Mouse (Mus musculus) stomach, embryonic 15.5 days (tissue): ENCODE measurements around the gene Col19a1. TPM values are rescaled to one million over a fixed set of nuclear protein-coding genes. Genes with fewer than 3 reads are reported as not detected.

Experiments
- ATAC-seq: fragments of 200-750 bp; cut with Nextera tagmentation; 2 replicates; pipeline ENCODE4 v1.8.0; 2017; ENCODE audit warnings: low read depth, moderate number of reproducible peaks, moderate TSS enrichment; ENCODE audit not compliant: insufficient read depth, low FRiP score
- H3K27ac ChIP-seq: fragments of 300-500 bp; sonication (generic); 2 replicates; pipeline ENCODE4 v1.5.1; 2015; ENCODE audit warnings: mild to moderate bottlenecking, inconsistent platforms
- H3K27me3 ChIP-seq: fragments of 300-500 bp; sonication (generic); replicated peaks from 2 replicates; pipeline ENCODE4 v1.6.1; 2015; ENCODE audit warnings: inconsistent platforms
- H3K36me3 ChIP-seq: fragments of 300-500 bp; sonication (generic); 2 replicates; pipeline ENCODE4 v1.6.1; 2015; ENCODE audit warnings: inconsistent platforms
- H3K4me1 ChIP-seq: fragments of 300-500 bp; sonication (generic); 2 replicates; pipeline ENCODE4 v1.6.1; 2015; ENCODE audit warnings: inconsistent platforms
- H3K4me2 ChIP-seq: fragments of 300-500 bp; sonication (generic); 2 replicates; pipeline ENCODE4 v1.6.1; 2015; ENCODE audit warnings: mild to moderate bottlenecking, inconsistent platforms
- H3K4me3 ChIP-seq: fragments of 300-500 bp; sonication (generic); replicated peaks from 2 replicates; pipeline ENCODE4 v1.5.1; 2015; ENCODE audit warnings: inconsistent platforms
- H3K9ac ChIP-seq: fragments of 300-500 bp; sonication (generic); 2 replicates; pipeline ENCODE4 v1.6.1; 2015; ENCODE audit warnings: inconsistent platforms
- H3K9me3 ChIP-seq: fragments of 300-500 bp; sonication (generic); 2 replicates; pipeline ENCODE4 v1.6.1; 2016; ENCODE audit warnings: inconsistent platforms
- WGBS: fragments of 180-500 bp; shearing (Covaris S2); methylation state at CpG from one replicate; pipeline ENCODE4 v1.1.7; 2015; 5-methylcytosine and 5-hydroxymethylcytosine counted together
- polyA plus RNA-seq: library from polyadenylated mRNA; unstranded; fragments of >200 nt; fragmentation: Nextera tagmentation; extraction: Ambion mirVana; gene quantifications from 2 replicates; pipeline ENCODE4 v1.2.1, GENCODE M21; 2015

Col19a1 gene
- polyA plus RNA-seq, 1 experiment from 2014 or later, result 3.5 TPM

DNA sequence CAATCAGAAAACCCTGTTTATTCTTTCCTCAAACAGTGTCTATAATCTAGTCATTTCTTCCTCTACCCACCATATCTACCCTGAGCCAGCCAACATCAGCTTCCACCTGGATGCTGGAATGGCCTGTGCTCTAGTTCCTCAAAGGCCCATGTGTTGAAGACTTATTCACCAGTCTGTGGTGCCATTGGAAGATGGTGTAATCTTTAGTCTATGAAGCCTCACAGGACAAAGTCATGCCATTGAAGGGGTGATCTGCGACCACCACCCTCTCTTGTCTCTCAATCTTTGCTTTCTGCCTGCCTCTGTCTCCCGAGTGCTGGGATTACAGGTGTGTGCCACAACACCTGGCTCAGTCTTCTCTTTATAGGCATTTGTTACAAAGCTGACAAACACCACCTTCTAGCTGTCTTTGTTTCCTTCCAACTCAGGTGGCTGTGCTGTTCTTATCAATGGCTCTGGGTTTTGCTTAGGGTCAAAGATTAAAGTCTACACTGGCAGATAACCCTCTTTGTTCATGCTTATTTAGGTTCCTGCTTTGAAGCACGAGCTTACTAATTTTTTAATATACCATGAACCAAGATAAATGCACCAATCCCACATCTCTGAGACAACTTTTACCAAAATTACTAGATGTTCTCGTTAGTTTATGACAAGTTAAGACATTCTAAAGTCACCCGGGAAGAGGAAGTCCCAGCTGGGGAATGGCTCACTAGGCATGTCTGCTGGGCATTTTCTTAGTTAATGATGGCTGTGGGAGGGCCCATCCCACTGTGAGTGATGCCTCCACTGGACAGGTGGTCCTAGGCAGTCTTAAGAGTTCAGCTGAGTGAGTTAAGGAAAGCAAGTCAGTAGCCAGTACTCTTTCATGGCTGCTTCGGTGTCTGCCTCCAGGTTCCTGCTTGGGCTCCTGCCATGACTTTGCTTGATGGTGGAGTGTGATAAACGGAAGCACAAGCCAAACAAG is 292.0 kb downstream of the Col19a1 start:
- Histone ChIP-seq H3K4me2 (no peak overlapping the region), H3K4me1 (no peaks in the 10 kb centered on the region), H3K4me3 (no peak overlapping the region), H3K27me3 (no peaks in the 10 kb centered on the region), H3K36me3 (no peaks in the 10 kb centered on the region), H3K27ac (no peak overlapping the region), H3K9me3 (no peaks in the 10 kb centered on the region), H3K9ac (no peak overlapping the region)
- 68% methylated on average over 7 of the region's 7 CpGs for WGBS
- no peak for ATAC-seq

GRCm38 (mm10) chr1:24292515-24292914 is 294.8 kb downstream of the Col19a1 start:
- Histone ChIP-seq H3K4me1 (no peaks in the 10 kb centered on the region), H3K9me3 (no peaks in the 10 kb centered on the region), H3K36me3 (no peaks in the 10 kb centered on the region), H3K4me3 (no peak overlapping the region), H3K4me2 (no peak overlapping the region), H3K9ac (no peak overlapping the region), H3K27ac (no peak overlapping the region), H3K27me3 (no peaks in the 10 kb centered on the region)
- 57% methylated on average over 2 of the region's 2 CpGs for WGBS
- ATAC-seq, result no peak

DNA sequence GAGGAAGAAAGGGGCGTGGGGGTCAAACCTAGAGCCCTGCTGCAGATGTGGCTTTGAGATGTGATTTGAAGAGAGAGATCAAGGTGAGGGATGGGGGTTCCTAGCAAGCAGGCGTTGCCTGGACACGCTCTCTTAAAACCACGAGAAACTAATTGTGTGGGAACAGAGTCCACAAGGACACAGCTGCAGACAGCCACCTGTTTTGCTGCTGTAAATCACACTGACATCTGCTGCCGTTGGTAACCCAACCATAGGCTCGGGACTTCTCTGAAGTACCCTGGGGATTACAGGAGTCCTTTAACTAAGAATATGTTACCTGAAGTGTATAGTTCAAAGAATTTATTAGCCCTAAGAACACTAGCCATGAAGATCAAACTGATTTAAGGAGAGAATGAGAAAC is 300.9 kb downstream of the Col19a1 start:
- H3K27me3 ChIP-seq, result no peaks in the 10 kb centered on the region
- H3K4me2 ChIP-seq, result no peak overlapping the region
- no peak overlapping the region for H3K27ac ChIP-seq
- no peak for ATAC-seq
- no peaks in the 10 kb centered on the region for H3K4me1 ChIP-seq
- no peaks in the 10 kb centered on the region for H3K36me3 ChIP-seq
- WGBS, result 33% methylated on average over 6 of the region's 6 CpGs
- H3K4me3 ChIP-seq, result no peak overlapping the region
- H3K9me3 ChIP-seq, result no peaks in the 10 kb centered on the region
- no peak overlapping the region for H3K9ac ChIP-seq

DNA sequence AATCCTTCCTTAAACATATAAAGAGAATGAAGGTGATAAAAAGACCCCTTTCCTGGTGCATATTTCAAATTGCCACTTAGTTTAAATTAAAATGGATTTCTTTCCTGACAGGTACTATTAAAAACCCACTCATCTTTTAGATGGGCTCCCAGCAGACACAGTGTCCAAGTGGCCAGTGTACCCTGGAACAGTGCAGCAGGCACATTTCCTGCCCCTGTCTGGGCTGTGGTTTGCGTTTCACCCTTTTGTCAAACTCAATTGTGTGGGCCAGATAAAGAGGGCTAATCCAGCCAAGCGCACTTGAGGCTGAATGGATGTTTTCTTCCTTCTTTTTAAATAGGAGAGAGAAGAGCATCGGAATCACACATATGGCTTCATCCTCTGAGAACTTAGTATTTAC is 320.2 kb downstream of the Col19a1 start:
- H3K4me1 ChIP-seq, result no peaks in the 10 kb centered on the region
- no peaks in the 10 kb centered on the region for H3K27me3 ChIP-seq
- no peak overlapping the region for H3K9ac ChIP-seq
- H3K36me3 ChIP-seq, result no peaks in the 10 kb centered on the region
- no peak for ATAC-seq
- no peak overlapping the region for H3K4me3 ChIP-seq
- WGBS, result 45% methylated on average over 3 of the region's 3 CpGs
- no peak overlapping the region for H3K4me2 ChIP-seq
- H3K9me3 ChIP-seq, result no peaks in the 10 kb centered on the region
- H3K27ac ChIP-seq, result no peak overlapping the region

DNA sequence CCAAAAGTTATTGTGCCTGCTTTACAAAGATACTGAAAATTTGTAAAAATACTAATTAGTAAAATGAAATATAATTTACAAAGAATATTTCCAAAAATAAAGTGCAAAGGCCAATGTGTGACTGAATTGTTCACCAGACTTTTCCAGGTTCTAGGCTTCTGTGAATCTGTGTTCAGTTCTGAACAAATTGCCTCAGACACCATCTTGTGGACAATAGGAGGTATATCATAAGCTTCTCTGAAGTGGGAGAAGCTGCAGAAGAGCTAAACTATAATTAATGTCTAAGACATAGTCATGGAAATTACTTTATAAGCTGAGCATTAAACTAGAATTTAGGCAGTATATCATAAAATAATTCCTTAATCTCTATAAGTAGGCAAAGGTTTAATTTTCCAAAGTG is 326.1 kb downstream of the Col19a1 start:
- Histone ChIP-seq H3K4me3 (no peak overlapping the region), H3K9ac (no peak overlapping the region), H3K36me3 (no peaks in the 10 kb centered on the region), H3K27ac (no peak overlapping the region), H3K27me3 (no peaks in the 10 kb centered on the region), H3K9me3 (no peaks in the 10 kb centered on the region), H3K4me1 (no peaks in the 10 kb centered on the region), H3K4me2 (no peak overlapping the region)
- no peak for ATAC-seq

DNA sequence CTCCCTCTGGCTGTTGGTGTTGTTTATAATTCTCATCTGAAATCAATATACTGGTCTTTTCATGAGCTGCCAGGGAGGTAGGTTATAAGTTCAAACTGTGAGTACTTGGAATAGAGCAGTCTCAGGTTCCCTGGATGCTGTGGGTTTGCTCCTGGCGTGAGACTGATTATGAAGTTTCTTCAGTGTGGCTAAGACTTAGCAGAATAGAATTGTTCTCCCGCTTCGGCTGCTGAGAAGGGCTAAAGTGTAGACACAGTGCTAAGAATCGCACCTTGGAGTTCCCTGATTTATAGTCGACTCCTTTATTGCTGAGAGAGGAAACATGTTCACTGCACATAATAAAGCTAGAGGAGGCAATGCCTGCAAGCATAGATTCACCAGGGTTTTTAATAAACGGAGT is 327.9 kb downstream of the Col19a1 start:
- Histone ChIP-seq H3K36me3 (no peaks in the 10 kb centered on the region), H3K27ac (no peak overlapping the region), H3K9me3 (no peaks in the 10 kb centered on the region), H3K9ac (no peak overlapping the region), H3K4me3 (no peak overlapping the region), H3K27me3 (no peaks in the 10 kb centered on the region), H3K4me2 (no peak overlapping the region), H3K4me1 (no peaks in the 10 kb centered on the region)
- WGBS, result 73% methylated on average over 6 of the region's 6 CpGs
- no peak for ATAC-seq

DNA sequence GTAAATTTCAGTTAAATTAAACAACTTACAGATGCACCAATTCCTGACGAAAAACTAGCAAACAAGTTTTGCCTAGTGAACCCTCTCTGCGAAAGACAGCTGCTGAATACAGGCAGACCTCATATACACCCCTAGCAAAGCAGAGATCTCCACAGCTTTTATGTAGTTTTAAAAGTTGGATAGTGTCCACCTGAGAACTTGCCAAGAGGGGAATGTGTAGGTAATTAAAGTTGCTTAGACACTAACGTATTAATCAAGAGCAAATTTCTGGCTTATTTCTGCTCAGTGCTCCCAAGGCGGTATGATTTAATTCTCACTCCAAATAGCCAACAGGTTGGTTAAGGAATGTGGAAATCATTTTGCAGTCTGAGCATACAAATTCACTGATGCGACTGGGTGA is 329.3 kb downstream of the Col19a1 start:
- 62% methylated on average over 5 of the region's 5 CpGs for WGBS

GRCm38 (mm10) chr1:24249105-24249664 is 338.1 kb downstream of the Col19a1 start:
- H3K36me3 ChIP-seq, result no peaks in the 10 kb centered on the region
- H3K4me1 ChIP-seq, result no peaks in the 10 kb centered on the region
- H3K27me3 ChIP-seq, result no peaks in the 10 kb centered on the region
- no peak overlapping the region for H3K4me3 ChIP-seq
- H3K9ac ChIP-seq, result no peak overlapping the region
- H3K4me2 ChIP-seq, result no peak overlapping the region
- WGBS, result 42% methylated on average over 3 of the region's 3 CpGs
- ATAC-seq, result no peak
- no peak overlapping the region for H3K27ac ChIP-seq
- no peaks in the 10 kb centered on the region for H3K9me3 ChIP-seq

More for the DNA sequence above, 329.3 kb downstream of the Col19a1 start:
- Histone ChIP-seq H3K9ac (no peak overlapping the region), H3K4me1 (no peaks in the 10 kb centered on the region), H3K4me2 (no peak overlapping the region), H3K36me3 (no peaks in the 10 kb centered on the region), H3K4me3 (no peak overlapping the region), H3K9me3 (no peaks in the 10 kb centered on the region), H3K27me3 (no peaks in the 10 kb centered on the region), H3K27ac (no peak overlapping the region)
- ATAC-seq, result no peak

DNA sequence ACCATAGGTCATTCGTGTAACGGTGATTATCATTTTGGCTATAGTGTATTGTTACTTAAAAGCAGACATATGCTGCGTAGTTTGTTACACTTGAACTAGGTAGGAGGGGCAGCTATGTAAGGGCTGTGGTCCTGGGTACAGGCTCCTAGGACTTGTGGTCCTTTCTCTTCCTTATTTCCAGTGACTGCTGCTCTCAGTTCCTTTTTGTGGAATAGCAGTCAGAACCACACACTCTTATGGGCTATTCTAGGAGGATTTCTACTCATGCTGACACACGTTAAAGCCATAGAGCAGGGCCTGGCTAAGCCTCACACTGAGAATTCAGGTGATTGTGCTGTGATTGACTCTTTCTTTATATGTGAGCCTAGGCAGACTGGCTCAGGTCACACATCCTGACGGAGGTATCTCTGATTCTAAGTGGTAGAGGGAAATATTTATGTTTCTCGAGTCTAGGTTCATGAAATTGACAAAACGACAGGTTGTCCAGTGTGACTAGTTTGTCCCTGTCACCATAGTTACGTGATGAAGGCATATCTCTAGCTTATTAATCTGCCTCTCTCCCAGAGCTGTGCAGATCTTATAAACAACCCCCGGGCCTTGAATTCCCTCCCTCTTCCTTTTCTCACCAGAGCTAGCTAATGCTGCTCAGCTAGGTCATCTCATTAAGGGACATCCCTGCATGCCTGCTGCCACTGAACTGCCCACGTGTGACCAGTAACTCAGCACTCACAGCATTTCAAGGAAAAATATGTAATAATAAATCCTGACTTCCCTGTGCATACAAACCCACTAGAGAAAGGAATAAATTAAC is 338.8 kb downstream of the Col19a1 start:
- no peaks in the 10 kb centered on the region for H3K9me3 ChIP-seq
- no peaks in the 10 kb centered on the region for H3K4me1 ChIP-seq
- no peak overlapping the region for H3K27ac ChIP-seq
- H3K36me3 ChIP-seq, result no peaks in the 10 kb centered on the region
- 60% methylated on average over 10 of the region's 10 CpGs for WGBS
- H3K4me2 ChIP-seq, result no peak overlapping the region
- H3K4me3 ChIP-seq, result no peak overlapping the region
- no peak for ATAC-seq
- H3K27me3 ChIP-seq, result no peaks in the 10 kb centered on the region
- no peak overlapping the region for H3K9ac ChIP-seq

GRCm38 (mm10) chr1:24245700-24246375 is 341.4 kb downstream of the Col19a1 start:
- H3K36me3 ChIP-seq, result no peaks in the 10 kb centered on the region
- ATAC-seq, result no peak
- H3K4me2 ChIP-seq, result no peak overlapping the region
- H3K9me3 ChIP-seq, result no peaks in the 10 kb centered on the region
- H3K9ac ChIP-seq, result no peak overlapping the region
- H3K4me3 ChIP-seq, result no peak overlapping the region
- no peaks in the 10 kb centered on the region for H3K27me3 ChIP-seq
- H3K4me1 ChIP-seq, result no peaks in the 10 kb centered on the region
- no peak overlapping the region for H3K27ac ChIP-seq
- WGBS, result 72% methylated on average over 13 of the region's 13 CpGs

- no peak overlapping the region for H3K9ac ChIP-seq
- no peak for ATAC-seq
- no peak overlapping the region for H3K4me2 ChIP-seq
- WGBS, result 62% methylated on average over 10 of the region's 10 CpGs
- no peaks in the 10 kb centered on the region for H3K4me1 ChIP-seq
- no peaks in the 10 kb centered on the region for H3K27me3 ChIP-seq
- H3K27ac ChIP-seq, result no peak overlapping the region
- no peaks in the 10 kb centered on the region for H3K36me3 ChIP-seq
- H3K4me3 ChIP-seq, result no peak overlapping the region
- H3K9me3 ChIP-seq, result no peaks in the 10 kb centered on the region
Measured at GRCm38 (mm10) chr1:24244931-24245330, 342.3 kb downstream of the Col19a1 start.
